Mouse (Mus musculus): Measurements from ENCODE around the gene Traf3ip1. TPM values are rescaled to one million over a fixed set of nuclear protein-coding genes. Genes with fewer than 3 reads are reported as not detected.

The Traf3ip1 gene
- polyA plus RNA-seq (2015; fragmentation: Nextera tagmentation; extraction: Ambion mirVana): 8.7 and 12.1 TPM in 2 replicates

DNA sequence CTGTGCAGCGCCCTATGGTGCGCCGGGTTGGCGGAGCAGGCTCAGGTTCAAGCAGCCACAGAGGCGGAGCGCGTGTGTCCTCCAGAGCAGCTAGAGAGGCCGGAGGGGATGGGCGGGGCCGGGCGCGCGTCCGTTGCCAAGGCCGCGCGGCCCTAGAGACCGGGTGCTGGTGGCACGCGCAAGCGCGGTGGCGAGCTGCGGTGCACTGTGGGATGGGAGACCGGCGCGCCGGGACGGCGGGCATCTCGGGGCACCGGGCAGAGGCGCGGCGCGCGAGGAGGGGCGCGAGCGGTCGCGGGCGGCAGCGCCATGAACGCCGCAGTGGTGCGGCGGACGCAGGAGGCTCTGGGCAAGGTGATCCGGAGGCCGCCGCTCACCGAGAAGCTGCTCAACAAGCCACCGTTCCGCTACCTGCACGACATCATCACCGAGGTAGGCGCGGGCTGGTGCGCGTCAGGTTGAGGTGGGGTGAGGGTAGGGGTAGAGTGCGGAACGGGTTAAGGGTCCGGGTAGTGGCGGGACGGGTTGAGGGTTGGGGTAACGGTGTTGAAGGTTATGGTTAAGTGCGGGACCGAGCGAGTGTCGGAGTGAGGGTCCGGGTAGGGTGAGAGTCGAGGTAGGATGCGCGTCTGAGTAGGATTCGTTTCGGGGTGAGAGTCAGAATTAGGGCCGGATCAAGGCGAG, at the start of gene Traf3ip1:
Gene Traf3ip1, plus strand, starts transcription at position 191 of the 684 bp plus-strand sequence.
- ATAC-seq (ENCODE audit: insufficient number of reproducible peaks, insufficient read depth, low FRiP score, low TSS enrichment, low read depth): peak; percentile 92

DNA sequence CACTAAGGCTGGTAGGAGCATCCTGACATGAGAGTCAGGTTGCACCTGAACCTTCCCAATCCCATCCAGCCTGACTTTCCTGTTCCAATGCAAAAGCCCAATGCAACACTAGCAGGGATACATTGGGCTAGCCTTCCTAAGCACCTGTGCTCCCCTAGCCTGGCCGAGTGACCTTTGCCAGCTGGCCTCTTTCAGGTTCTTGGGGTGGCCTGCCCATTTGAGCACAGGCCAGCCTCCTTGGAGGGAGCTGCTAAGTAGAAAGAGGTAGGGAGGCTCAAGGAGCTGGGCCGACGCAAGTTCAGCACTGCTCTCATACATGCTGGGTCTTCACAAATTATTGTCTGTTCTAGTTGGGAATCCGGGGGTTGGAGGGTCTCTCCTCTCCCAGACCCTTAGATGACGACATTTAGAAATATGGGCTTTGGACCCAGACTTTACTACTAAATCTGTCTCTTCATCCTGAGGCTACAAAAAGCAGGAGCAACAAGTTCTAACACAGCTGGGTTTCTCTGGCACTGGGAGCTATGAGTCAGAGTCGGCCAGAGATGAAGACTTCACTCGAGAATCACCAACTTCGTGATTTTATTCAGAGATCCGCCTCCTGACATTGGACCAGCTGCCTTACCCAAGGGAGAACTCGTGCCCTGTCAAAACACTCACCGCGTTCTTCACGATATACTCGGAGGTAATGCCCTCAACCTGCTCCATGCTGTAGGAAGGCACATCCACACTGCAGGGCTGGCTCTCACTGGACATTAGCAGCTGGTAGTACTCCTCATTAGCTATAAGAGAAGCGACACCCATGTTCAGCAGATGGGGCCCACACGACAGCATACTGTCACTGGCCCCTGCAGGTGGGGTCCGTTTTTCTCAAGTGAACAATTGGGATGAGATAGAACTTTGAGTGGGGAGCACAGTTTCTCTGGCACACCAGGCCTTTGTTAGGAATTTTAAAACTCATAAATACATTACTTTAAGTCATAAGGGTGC, 49.3 kb upstream of the Traf3ip1 start:
- Histone ChIP-seq H3K27me3 (no peaks in the 10 kb centered on the region), H3K4me1 (no peaks in the 10 kb centered on the region), H3K36me3 (peaks cover 27% of the 10 kb centered on the region), H3K27ac (no peak overlapping the region; the same call in 1 of the 2 replicates), H3K9ac (no peak overlapping the region), H3K9me3 (no peaks in the 10 kb centered on the region), H3K4me2 (no peak overlapping the region), H3K4me3 (no peak overlapping the region)
- WGBS: 86% methylated on average over 17 of the region's 17 CpGs
- no peak for ATAC-seq (ENCODE audit: insufficient number of reproducible peaks, insufficient read depth, low FRiP score, low TSS enrichment, low read depth)

More for the DNA sequence above, at the start of gene Traf3ip1:
- peaks cover 2% of the 10 kb centered on the region; the same call in 1 of the 2 replicates for H3K36me3 ChIP-seq
- H3K27me3 ChIP-seq: peaks cover 6% of the 10 kb centered on the region; the same call in 1 of the 2 replicates
- H3K27ac ChIP-seq: no peak within 1 kb of the TSS
- under 1% methylated on average over 79 of the region's 79 CpGs for WGBS
- H3K4me2 ChIP-seq: peak within 1 kb of the TSS; percentile 88
- peak within 1 kb of the TSS; percentile 93 for H3K4me3 ChIP-seq
- H3K9me3 ChIP-seq: no peaks in the 10 kb centered on the region
- H3K9ac ChIP-seq: peak within 1 kb of the TSS; percentile 88
- H3K4me1 ChIP-seq: peaks cover 15% of the 10 kb centered on the region

DNA sequence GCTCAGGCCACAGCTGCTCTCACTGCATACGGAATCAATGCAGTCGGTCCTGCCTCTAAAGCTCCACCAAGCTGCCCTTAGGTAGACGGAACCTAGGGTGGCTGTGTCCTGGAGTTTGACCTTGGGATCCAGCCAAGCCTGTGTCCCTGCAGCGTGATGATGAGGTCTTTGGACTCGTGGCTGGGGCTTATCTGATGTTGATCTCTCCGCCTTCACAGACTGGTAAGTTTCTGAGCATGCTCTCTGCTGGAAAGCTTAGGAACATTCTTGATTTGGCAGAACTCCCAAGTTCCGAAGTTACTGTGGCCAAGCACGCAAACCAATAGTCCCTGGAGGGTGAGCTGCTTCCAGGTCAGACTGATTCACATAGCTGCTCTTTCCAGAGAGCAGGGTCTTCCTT, 48.4 kb upstream of the Traf3ip1 start:
- no peaks in the 10 kb centered on the region for H3K4me1 ChIP-seq
- no peak for ATAC-seq (ENCODE audit: insufficient number of reproducible peaks, insufficient read depth, low FRiP score, low TSS enrichment, low read depth)
- no peak overlapping the region for H3K4me2 ChIP-seq
- H3K27me3 ChIP-seq: no peaks in the 10 kb centered on the region
- H3K4me3 ChIP-seq: no peak overlapping the region
- WGBS: 67% methylated on average over 8 of the region's 8 CpGs
- H3K36me3 ChIP-seq: peaks cover 27% of the 10 kb centered on the region
- no peaks in the 10 kb centered on the region for H3K9me3 ChIP-seq
- H3K9ac ChIP-seq: no peak overlapping the region
- H3K27ac ChIP-seq: no peak overlapping the region; the same call in 1 of the 2 replicates

DNA sequence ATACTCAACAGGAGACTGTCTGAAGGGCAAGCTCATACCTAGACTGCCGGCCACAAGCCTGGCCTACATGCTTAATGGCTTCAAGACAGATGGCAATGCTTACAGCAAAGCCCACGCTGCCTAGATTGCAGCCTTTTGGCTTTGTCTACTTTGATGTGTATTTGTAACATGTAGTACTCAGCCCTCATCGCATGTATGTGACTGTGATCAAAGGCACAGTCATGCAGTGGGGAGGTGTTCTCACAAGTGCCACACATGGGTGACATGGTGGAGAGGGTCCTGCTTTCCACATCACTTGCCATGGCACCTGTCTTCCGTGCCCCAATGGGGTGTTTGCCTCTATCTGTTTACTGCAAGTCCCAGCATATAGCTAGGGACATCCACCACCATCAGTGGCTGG, 47.9 kb upstream of the Traf3ip1 start:
- H3K27ac ChIP-seq: no peak overlapping the region
- no peaks in the 10 kb centered on the region for H3K9me3 ChIP-seq
- no peak for ATAC-seq (ENCODE audit: insufficient number of reproducible peaks, insufficient read depth, low FRiP score, low TSS enrichment, low read depth)
- no peak overlapping the region for H3K4me2 ChIP-seq
- no peaks in the 10 kb centered on the region for H3K27me3 ChIP-seq
- no peak overlapping the region for H3K9ac ChIP-seq
- H3K36me3 ChIP-seq: peaks cover 27% of the 10 kb centered on the region
- H3K4me1 ChIP-seq: no peaks in the 10 kb centered on the region
- no peak overlapping the region for H3K4me3 ChIP-seq
- WGBS: 88% methylated on average over 4 of the region's 4 CpGs

DNA sequence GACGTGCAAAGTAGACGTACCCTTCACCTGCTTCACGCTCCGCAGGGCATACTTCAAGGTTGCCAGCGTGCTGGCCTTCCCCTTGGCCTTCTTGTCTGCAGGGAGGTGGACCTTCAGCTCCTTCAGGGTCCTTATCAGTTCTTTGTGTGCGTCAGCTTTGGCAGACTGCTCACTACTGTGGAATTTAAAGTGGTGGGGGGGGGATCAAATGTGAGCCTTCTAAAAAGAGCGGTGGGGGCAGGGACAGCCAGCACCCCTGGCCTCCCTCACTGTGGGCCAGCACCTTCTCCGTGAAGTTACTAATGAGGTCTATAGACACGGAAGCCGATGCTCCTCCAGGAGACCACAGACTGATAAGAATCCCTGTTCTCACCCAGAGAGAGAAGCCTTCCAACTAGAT, 45.8 kb upstream of the Traf3ip1 start:
- 92% methylated on average over 10 of the region's 10 CpGs for WGBS
- Histone ChIP-seq H3K4me1 (no peaks in the 10 kb centered on the region), H3K4me3 (no peak overlapping the region), H3K27me3 (no peaks in the 10 kb centered on the region), H3K9me3 (no peaks in the 10 kb centered on the region), H3K36me3 (peaks cover 24% of the 10 kb centered on the region), H3K9ac (no peak overlapping the region), H3K4me2 (no peak overlapping the region), H3K27ac (no peak overlapping the region)
- ATAC-seq (ENCODE audit: insufficient number of reproducible peaks, insufficient read depth, low FRiP score, low TSS enrichment, low read depth): no peak

DNA sequence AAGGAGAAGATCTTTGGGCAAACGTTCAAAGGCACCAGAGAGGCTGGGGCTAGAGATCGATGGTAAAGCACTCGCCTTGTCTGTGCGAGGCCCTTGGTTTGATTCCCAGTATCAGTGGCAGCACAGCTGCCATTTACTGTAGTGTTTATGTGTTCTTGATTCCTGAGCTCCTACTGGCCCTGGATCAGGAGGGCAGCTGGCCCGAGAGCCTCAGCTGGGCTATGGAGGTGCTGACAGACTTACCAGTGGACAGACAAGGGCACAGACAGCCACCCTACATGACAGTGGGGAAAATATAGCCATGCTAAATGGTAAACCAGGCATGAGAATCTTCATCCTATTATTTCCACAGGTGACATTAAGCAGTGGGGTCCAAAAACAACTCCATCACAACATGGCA, 43.6 kb upstream of the Traf3ip1 start:
- Histone ChIP-seq H3K27ac (no peak overlapping the region), H3K9me3 (no peaks in the 10 kb centered on the region), H3K36me3 (peaks cover 24% of the 10 kb centered on the region), H3K27me3 (no peaks in the 10 kb centered on the region), H3K9ac (no peak overlapping the region), H3K4me1 (peaks cover 5% of the 10 kb centered on the region), H3K4me2 (no peak overlapping the region), H3K4me3 (no peak overlapping the region)
- 88% methylated on average over 5 of the region's 5 CpGs for WGBS
- no peak for ATAC-seq (ENCODE audit: insufficient number of reproducible peaks, insufficient read depth, low FRiP score, low TSS enrichment, low read depth)

DNA sequence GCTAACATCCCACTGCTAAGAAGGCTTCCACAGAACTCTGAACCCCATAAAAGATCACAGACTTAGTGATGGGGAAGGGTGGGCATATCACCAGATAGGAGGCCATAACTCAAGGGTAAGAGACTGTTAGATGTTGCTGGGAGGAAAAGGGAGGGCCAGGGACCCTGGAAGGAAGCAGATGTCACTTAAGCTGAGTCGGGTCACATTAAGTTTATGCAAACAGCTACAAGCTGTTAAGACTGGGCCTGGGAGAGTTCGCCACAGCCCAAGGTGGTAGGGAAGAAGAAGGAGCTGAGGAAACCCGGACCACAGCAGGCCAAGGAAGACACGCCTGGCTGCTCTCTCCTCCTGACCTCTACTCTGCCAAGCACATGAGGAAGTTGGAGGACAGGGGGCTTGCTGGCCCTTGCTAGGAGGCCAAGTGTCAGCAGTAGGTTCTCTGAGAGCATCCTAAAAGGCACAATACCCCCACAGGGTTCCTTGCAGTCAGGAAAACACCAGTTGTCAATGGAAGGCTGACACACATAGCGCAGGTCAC, 42.8 kb upstream of the Traf3ip1 start:
- H3K9ac ChIP-seq: no peak overlapping the region
- ATAC-seq (ENCODE audit: insufficient number of reproducible peaks, insufficient read depth, low FRiP score, low TSS enrichment, low read depth): no peak
- H3K4me3 ChIP-seq: no peak overlapping the region
- no peak overlapping the region for H3K4me2 ChIP-seq
- no peaks in the 10 kb centered on the region for H3K9me3 ChIP-seq
- H3K36me3 ChIP-seq: peaks cover 24% of the 10 kb centered on the region
- WGBS: 67% methylated on average over 5 of the region's 5 CpGs
- H3K27ac ChIP-seq: no peak overlapping the region
- peaks cover 13% of the 10 kb centered on the region for H3K4me1 ChIP-seq
- H3K27me3 ChIP-seq: no peaks in the 10 kb centered on the region

DNA sequence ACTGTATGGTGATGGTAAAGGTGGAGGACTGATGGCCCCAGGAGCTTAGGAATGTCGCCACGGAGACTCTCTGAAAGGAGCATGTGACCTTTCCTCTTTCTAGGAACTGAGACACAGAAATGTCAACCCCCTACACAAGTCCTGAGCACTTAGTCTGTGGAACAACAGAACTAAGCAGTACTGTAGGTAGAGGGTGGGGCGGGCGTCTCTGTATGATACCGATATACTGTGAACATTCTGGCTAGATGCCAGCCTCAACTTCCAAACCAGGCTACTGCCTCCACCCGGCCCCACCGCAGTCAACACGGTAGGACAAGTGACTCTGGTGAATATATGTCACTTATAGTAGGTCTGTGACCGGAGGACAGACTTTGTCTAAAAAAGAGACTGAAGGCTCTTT, 40.5 kb upstream of the Traf3ip1 start:
- 78% methylated on average over 9 of the region's 9 CpGs for WGBS
- no peak; the same call in 1 of the 2 replicates for ATAC-seq (ENCODE audit: insufficient number of reproducible peaks, insufficient read depth, low FRiP score, low TSS enrichment, low read depth)
- Histone ChIP-seq H3K27ac (no peak overlapping the region), H3K9ac (no peak overlapping the region), H3K4me1 (peaks cover 29% of the 10 kb centered on the region), H3K9me3 (no peaks in the 10 kb centered on the region), H3K36me3 (peaks cover 7% of the 10 kb centered on the region; the same call in 1 of the 2 replicates), H3K4me3 (no peak overlapping the region), H3K27me3 (peaks cover 2% of the 10 kb centered on the region; the same call in 1 of the 2 replicates), H3K4me2 (no peak overlapping the region)

DNA sequence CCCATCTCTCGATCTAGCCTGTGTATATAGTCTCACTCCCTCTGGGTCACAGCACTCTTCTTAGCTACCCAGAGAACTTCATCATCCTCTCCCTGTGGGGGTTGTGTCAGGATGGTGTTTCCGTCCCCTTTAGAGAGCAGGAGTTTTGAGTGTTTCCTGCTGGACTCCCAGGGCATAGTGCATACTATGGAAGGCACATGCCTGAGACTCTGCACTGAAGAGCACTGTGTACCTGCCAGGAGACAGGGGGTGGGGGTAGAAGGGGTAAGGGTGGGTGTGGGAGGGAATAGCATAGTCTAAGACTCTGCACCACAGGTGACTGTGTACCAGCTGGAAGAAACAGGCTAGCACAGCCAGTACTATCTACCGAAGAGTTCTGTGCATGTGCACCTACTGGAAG, 40.1 kb upstream of the Traf3ip1 start:
- no peak for ATAC-seq (ENCODE audit: insufficient number of reproducible peaks, insufficient read depth, low FRiP score, low TSS enrichment, low read depth)
- H3K9ac ChIP-seq: no peak overlapping the region
- WGBS: 90% methylated on average over 3 of the region's 3 CpGs
- no peak overlapping the region for H3K4me3 ChIP-seq
- H3K4me1 ChIP-seq: peaks cover 29% of the 10 kb centered on the region
- H3K27me3 ChIP-seq: peaks cover 2% of the 10 kb centered on the region; the same call in 1 of the 2 replicates
- H3K27ac ChIP-seq: no peak overlapping the region
- peaks cover 3% of the 10 kb centered on the region; the same call in 1 of the 2 replicates for H3K36me3 ChIP-seq
- no peaks in the 10 kb centered on the region for H3K9me3 ChIP-seq
- H3K4me2 ChIP-seq: no peak overlapping the region

DNA sequence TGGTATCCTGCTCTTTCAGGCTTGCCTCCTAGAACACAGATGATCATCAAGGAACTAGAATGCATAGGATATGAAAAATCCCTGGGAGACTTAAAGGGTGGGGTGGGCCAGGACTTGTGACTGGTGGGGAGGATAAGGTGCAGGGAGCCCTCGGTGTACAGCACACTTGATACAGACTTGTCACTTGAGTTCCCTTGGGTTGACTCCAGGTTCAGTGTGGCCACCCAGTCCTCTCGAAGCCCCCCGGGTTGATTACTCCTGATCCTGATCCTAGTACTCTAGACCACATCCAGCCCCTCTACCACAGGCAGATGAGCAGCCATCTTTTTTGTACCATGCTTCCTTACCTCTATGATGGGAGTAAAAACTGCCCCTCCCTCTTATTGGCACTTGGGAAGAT, 39.5 kb upstream of the Traf3ip1 start:
- ATAC-seq (ENCODE audit: insufficient number of reproducible peaks, insufficient read depth, low FRiP score, low TSS enrichment, low read depth): no peak
- H3K4me2 ChIP-seq: no peak overlapping the region
- H3K27me3 ChIP-seq: peaks cover 2% of the 10 kb centered on the region; the same call in 1 of the 2 replicates
- H3K4me3 ChIP-seq: no peak overlapping the region
- WGBS: 86% methylated on average over 3 of the region's 3 CpGs
- no peaks in the 10 kb centered on the region for H3K9me3 ChIP-seq
- H3K9ac ChIP-seq: no peak overlapping the region
- H3K36me3 ChIP-seq: no peaks in the 10 kb centered on the region
- peaks cover 35% of the 10 kb centered on the region for H3K4me1 ChIP-seq
- H3K27ac ChIP-seq: no peak overlapping the region

DNA sequence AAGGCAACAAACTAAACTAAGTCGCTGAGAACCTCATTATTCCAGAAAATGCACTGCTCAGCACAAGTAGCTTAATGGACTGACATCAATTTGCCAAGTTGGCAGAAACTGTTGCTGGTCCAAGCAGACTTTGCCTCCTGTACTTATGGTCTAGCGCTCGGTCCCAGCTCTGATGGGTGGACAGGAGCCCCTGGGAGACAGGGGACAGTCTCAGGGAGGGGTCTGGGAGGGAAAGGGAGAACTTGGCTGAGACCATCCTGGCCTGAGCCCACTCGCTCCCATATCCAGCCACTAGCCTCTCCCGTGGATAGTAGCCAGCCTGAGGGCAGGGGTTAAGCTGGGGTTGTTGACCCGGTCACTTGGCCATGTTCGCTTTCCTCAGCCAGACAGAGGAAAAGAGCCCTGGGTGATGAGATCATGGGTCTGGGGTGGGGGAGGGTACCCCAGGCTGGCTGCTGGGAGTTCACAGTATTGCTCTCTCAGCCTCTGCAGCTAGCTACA, 38.7 kb upstream of the Traf3ip1 start:
- Histone ChIP-seq H3K4me1 (peaks cover 42% of the 10 kb centered on the region), H3K9ac (0 out of 2 replicates have a peak overlapping the region, but pooled peaks have one; percentile 8), H3K27me3 (peaks cover 2% of the 10 kb centered on the region; the same call in 1 of the 2 replicates), H3K4me3 (no peak overlapping the region), H3K36me3 (no peaks in the 10 kb centered on the region), H3K9me3 (no peaks in the 10 kb centered on the region), H3K4me2 (peak overlapping the region; percentile 20; the same call in 1 of the 2 replicates), H3K27ac (peak overlapping the region; percentile 3)
- no peak for ATAC-seq (ENCODE audit: insufficient number of reproducible peaks, insufficient read depth, low FRiP score, low TSS enrichment, low read depth)
- WGBS: 36% methylated on average over 7 of the region's 7 CpGs

Data from embryonic facial prominence, embryonic 13.5 days (tissue).